Mouse (Mus musculus): ENCODE data around the gene Hmgb2.

- no peak for TF ChIP-seq CTCF (IDR thresholded peaks at IDR 0.05; ENCODE audit: control insufficient read depth, insufficient read depth, insufficient read length)
- no peak for TF ChIP-seq MAX (IDR thresholded peaks at IDR 0.05)
Observed at GRCm38 (mm10) chr8:57498494-57498846, 13.2 kb upstream of the Hmgb2 start.
